Comparison of ENCODE assay signal across 1 mouse cellular context in the genomic region with DNA sequence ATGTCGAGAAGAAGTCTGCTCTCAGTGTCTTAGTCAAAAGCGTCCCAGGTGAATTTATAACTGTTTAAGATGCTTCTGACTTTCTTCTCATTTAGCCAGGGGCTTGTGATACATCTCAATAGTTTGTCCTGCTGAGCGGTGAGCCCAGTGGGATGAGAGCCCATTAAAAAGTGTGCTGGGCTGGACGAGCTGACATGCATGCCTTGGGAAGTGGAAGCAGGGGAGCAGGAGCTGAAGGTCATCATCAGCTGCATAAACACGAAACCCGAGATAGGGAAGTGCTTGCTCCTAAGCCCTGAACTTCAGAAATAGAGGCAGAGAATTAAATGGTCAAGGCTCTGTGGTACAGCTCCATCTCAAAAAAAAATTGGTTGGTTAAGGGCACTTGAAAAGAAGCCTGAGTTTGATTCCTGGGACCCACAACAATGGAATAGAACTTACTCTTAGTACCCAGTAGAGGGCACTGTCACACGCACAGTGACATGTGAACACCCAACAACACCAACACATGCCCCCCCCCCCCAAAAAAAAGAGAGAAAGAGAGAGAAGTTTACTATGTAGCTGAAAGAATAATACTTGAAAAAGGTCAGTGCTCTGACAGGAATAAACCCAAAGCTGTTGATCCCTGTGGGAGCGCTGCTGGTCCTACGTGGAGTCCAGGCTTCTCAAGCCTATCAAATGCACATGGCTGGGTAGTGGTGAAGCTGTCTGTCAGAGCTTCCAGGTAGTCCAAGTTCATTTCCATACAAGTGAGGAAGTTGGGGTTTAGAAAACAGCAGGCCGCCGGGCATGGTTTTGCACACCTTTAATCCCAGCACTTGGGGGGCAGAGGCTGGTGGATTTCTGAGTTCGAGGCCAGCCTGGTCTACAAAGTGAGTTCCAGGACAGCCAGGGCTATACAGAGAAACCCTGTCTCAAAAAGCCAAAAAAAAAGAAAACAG.
TF ChIP-seq lines count a peak whose summit lies in the region.

No protein-coding gene starts in this region.

TF ChIP-seq in MEL, 35 proteins besides CTCF, POLR2A, EP300 and RAD21:
- TF ChIP-seq MAZ (IDR thresholded peaks at IDR 0.05; ENCODE audit: low read depth, low read length): peak; percentile 72; the same call in 1 of the 2 replicates
- TF ChIP-seq USF1 (IDR thresholded peaks at IDR 0.05; ENCODE audit: low read depth, low read length): 0 out of 2 replicates have a peak, but pooled peaks have one; percentile 17
- TF ChIP-seq SMC3 (IDR thresholded peaks at IDR 0.05; ENCODE audit: low read depth, low read length): peak; percentile 82
- TF ChIP-seq RCOR1 (IDR thresholded peaks at IDR 0.05; ENCODE audit: low read depth, low read length): no peak
- no peak for TF ChIP-seq MAFK (IDR thresholded peaks at IDR 0.05; ENCODE audit: borderline replicate concordance, low read depth, low read length)
- no peak for TF ChIP-seq UBTF (IDR thresholded peaks at IDR 0.05; ENCODE audit: borderline replicate concordance, insufficient read depth, low read depth, low read length)
- TF ChIP-seq MYC (IDR thresholded peaks at IDR 0.05; ENCODE audit: low read depth, low read length): peak; percentile 82
- no peak for TF ChIP-seq USF2 (IDR thresholded peaks at IDR 0.05; ENCODE audit: borderline replicate concordance in 1 of 2, insufficient read depth in 1 of 2, low read depth in 1 of 2, low read length in 2 of 2)
- no peak for TF ChIP-seq CHD2 (IDR thresholded peaks at IDR 0.05; ENCODE audit: low read length)
- peak; percentile 79 for TF ChIP-seq ZC3H11A (IDR thresholded peaks at IDR 0.05; ENCODE audit: low read depth, low read length)
- TF ChIP-seq POLR2AphosphoS5 (IDR thresholded peaks at IDR 0.05; ENCODE audit: borderline replicate concordance, low read depth, low read length): no peak
- no peak for TF ChIP-seq POLR2AphosphoS2 (IDR thresholded peaks at IDR 0.05; ENCODE audit: low read length)
- TF ChIP-seq MYB (IDR thresholded peaks at IDR 0.05; ENCODE audit: low read depth, low read length): no peak
- TF ChIP-seq MAX (IDR thresholded peaks at IDR 0.05; ENCODE audit: low read length): no peak; the same call in 1 of the 2 replicates
- TF ChIP-seq MXI1 (IDR thresholded peaks at IDR 0.05; ENCODE audit: low read depth, low read length): no peak
- 0 out of 2 replicates have a peak, but pooled peaks have one; percentile 26 for TF ChIP-seq TBP (IDR thresholded peaks at IDR 0.05; ENCODE audit: low read depth, low read length)
- no peak for TF ChIP-seq HCFC1 (IDR thresholded peaks at IDR 0.05; ENCODE audit: low read depth, low read length)
- peak; percentile 52; the same call in 1 of the 2 replicates for TF ChIP-seq SIN3A (IDR thresholded peaks at IDR 0.05; ENCODE audit: low read length)
- TF ChIP-seq BHLHE40 (IDR thresholded peaks at IDR 0.05; ENCODE audit: borderline replicate concordance, low read depth, low read length): peak; percentile 53; the same call in 1 of the 2 replicates
- no peak for TF ChIP-seq ZNF384 (IDR thresholded peaks at IDR 0.05; ENCODE audit: low read depth, low read length)
- no peak for TF ChIP-seq TAL1 (IDR thresholded peaks at IDR 0.05; ENCODE audit: low read length)
- TF ChIP-seq GATA1 (IDR thresholded peaks at IDR 0.05; ENCODE audit: low read depth, low read length): no peak
